Comparison of ENCODE assay signal across 25 mouse cellular contexts in the genomic region with DNA sequence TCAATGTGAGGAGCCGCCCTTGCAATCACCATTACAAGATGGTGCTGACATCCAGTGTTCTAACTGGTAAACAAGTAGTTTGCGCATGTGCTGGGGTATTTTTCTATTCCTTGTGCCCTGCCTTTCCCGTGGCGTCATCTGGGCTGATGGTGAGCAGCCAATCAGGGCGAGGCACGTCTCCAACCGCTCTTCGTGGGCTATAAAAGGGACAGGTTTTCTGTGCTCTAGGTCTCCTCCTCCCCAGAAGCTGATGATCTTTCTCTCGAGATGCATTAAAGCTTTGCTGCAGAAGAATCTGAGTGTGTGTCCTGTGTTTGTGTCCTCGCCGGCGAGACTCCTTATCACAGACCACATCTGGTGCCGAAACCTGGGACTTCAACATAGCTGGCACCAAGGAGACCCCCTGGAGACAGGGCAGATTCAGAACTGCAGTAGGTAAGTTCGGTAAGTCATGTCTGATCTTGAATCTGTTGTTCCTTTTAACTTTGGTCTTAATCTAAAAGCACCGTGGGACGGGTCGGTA. TPM values are rescaled to one million over a fixed set of nuclear protein-coding genes. Genes with fewer than 3 reads are reported as not detected.
DNase-seq lines count a peak whose midpoint lies in the region; ATAC-seq and TF ChIP-seq lines count a peak whose summit lies in the region.
"Not testable (repeated sequence)": the region's sequence is repeated elsewhere in the genome, so short reads cannot be mapped to it uniquely, and the experiment has no call there.
"Had no signal": no experiment of that assay in that cellular context is flagged by ENCODE, and none has a peak within 500 bp of the region (broad histone marks: within the 10 kb centered on the region; RNA-seq: fewer than 3 reads in every experiment).

No protein-coding gene starts in this region.

- H3K9ac ChIP-seq in liver, embryonic 13.5 days: not testable (repeated sequence)

- ATAC-seq in CD4-positive, CD25-positive, alpha-beta regulatory T cell, adult 4 months: peak; percentile 50
- not testable (repeated sequence) for ATAC-seq in liver, embryonic 13.5 days (ENCODE audit: low read depth)
- ATAC-seq in megakaryocyte, adult 5-6 weeks (ENCODE audit: poor library complexity, severe bottlenecking): peak; percentile 46

- H3K9me3 ChIP-seq in liver, embryonic 13.5 days (replicated peaks): not testable (repeated sequence)

- peak overlapping the region; percentile 17 for H3K4me2 ChIP-seq in liver, embryonic 13.5 days

- not testable (repeated sequence) for H3K27me3 ChIP-seq in liver, embryonic 13.5 days; splenic B cell, adult 2 months (ENCODE audit: control insufficient read depth, insufficient read depth, low read length, poor library complexity, severe bottlenecking)

- 22% methylated on average over 17 of the region's 17 CpGs for WGBS in bone marrow, adult 2 months
- 64% methylated on average over 17 of the region's 17 CpGs for WGBS in liver, embryonic 13.5 days (ENCODE audit: insufficient replicate concordance)

- DNase-seq in heart, adult 18-20 months: peak; percentile 7 to 14
- not testable (repeated sequence) for DNase-seq in liver, embryonic 13.5 days
- peak; percentile 73 to 78 for DNase-seq in natural killer cell, adult 2 months (ENCODE audit: low spot score in 2 of 2)
- peak; percentile 70 for DNase-seq in splenic B cell, adult 2 months (ENCODE audit: low read depth, low spot score)

- TF ChIP-seq CTCF in bone marrow, adult 2 months (IDR thresholded peaks at IDR 0.05; ENCODE audit: control insufficient read depth, insufficient read depth, low read length): not testable (repeated sequence)

- not testable (repeated sequence) for TF ChIP-seq POLR2A in bone marrow, adult 2 months (IDR thresholded peaks at IDR 0.05; ENCODE audit: borderline replicate concordance, control insufficient read depth, low read depth, low read length)

- H3K36me3 ChIP-seq in liver, embryonic 13.5 days; splenic B cell, adult 2 months (ENCODE audit: control insufficient read depth, insufficient read depth, low read length, poor library complexity, severe bottlenecking): not testable (repeated sequence)

- H3K27ac ChIP-seq in bone marrow, adult 2 months (ENCODE audit: control insufficient read depth, insufficient read depth, low read depth, low read length, poor library complexity): peak overlapping the region; percentile 96
- not testable (repeated sequence) for H3K27ac ChIP-seq in liver, embryonic 13.5 days

- peak overlapping the region; percentile 75 for H3K4me3 ChIP-seq in bone marrow, adult 2 months (replicated peaks; ENCODE audit: control insufficient read depth, low read depth, low read length)
- H3K4me3 ChIP-seq in liver, embryonic 13.5 days (replicated peaks): not testable (repeated sequence)

- H3K4me1 ChIP-seq in bone marrow, adult 2 months (ENCODE audit: control insufficient read depth, insufficient read depth, low read length); liver, embryonic 13.5 days (replicated peaks): not testable (repeated sequence)

RNA-seq across cellular contexts. Expression of a gene that starts 53.6 kb away (rescaled TPM):
- polyA plus RNA-seq in CD4-positive, CD25-positive, alpha-beta regulatory T cell, adult 4 months (2017; shearing (Covaris generic)): not detected
- not detected in 2 replicates for polyA plus RNA-seq in bone marrow, adult 2 months (2011; ENCODE audit: insufficient read depth, insufficient read length, low replicate concordance, missing spikeins)
- not detected for total RNA-seq in heart, adult 18-20 months (2021)
- not detected in 2 replicates for polyA plus RNA-seq in liver, embryonic 13.5 days (2015; fragmentation: Nextera tagmentation; extraction: Ambion mirVana)
- total RNA-seq in megakaryocyte, adult 5-6 weeks (2015): not detected in 2 replicates
- not detected in 2 replicates for total RNA-seq in megakaryocyte, adult 5-6 weeks (2017)
- total RNA-seq: adrenal gland, adult 18-20 months; G1E; gastrocnemius, adult 8-10 months; heart, adult 2 months; hindbrain, postnatal 0 days; layer of hippocampus, postnatal 14 days; midbrain, postnatal 0 days had no signal
- polyA plus RNA-seq: cortical plate, adult 2 months; embryonic facial prominence, embryonic 11.5 days; forebrain, embryonic 12.5 days; G1E; heart, adult 2 months; heart, embryonic 14.5 days; hindbrain, embryonic 10.5 days; hindbrain, postnatal 0 days; limb, embryonic 11.5 days; liver, embryonic 11.5 days; lung, postnatal 0 days; midbrain, embryonic 10.5 days; midbrain, postnatal 0 days; neural tube, embryonic 14.5 days; urinary bladder, adult 2 months had no signal
